Mouse (Mus musculus): ENCODE results near the gene Prok1.

DNA sequence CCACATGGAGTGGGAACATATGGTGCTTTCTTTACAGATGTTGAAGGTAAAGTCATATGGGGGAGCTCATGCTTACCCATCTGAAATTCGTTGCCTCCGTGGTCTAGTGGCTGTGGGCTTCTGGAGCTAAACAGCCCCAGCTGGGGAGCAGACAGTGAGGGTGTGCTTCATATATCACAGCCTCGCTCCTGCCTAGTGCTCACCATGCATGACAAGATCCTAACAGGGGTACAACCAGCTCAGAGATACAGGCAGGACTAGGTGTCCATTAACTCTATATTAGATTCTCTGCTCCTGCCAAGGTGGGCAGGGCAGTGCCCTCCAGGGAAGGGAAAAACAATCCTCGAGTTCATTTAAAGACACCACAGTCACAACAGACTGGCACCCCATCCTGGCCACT, 8.3 kb downstream of the Prok1 start:
- TF ChIP-seq FOSL1 (IDR thresholded peaks at IDR 0.05; ENCODE audit: insufficient read depth, low read length, poor library complexity, severe bottlenecking) (no peak), MYOG (IDR thresholded peaks at IDR 0.05; ENCODE audit: control insufficient read depth, extremely low read depth, insufficient read length) (no peak), CTCF (IDR thresholded peaks at IDR 0.05; ENCODE audit: control insufficient read depth, insufficient read depth, insufficient read length) (no peak), MAX (IDR thresholded peaks at IDR 0.05) (no peak), MYOD1 (IDR thresholded peaks at IDR 0.05; ENCODE audit: control insufficient read depth, insufficient read length, low read depth) (no peak)

Data from C2C12 (cell line).